Mouse (Mus musculus) ES-E14 (cell line): ENCODE data around the gene Ndrg3. TPM values are rescaled to one million over a fixed set of nuclear protein-coding genes. Genes with fewer than 3 reads are reported as not detected.

Experiments used
- DNase-seq: peaks from one replicate; pipeline ENCODE4 v3.0.0-alpha.2; 2013; ENCODE audit warnings: low read depth, low spot score
- H3K27ac ChIP-seq: 2 replicates; pipeline ENCODE4 v1.5.1; 2012; ENCODE audit warnings: low read depth, mild to moderate bottlenecking, low read length, moderate library complexity, mixed read lengths; ENCODE audit not compliant: poor library complexity, insufficient read depth, severe bottlenecking
- H3K36me3 ChIP-seq: 2 replicates; pipeline ENCODE4 v1.6.1; 2012; ENCODE audit warnings: mild to moderate bottlenecking, low read length, moderate library complexity, mixed read lengths; ENCODE audit not compliant: control insufficient read depth, poor library complexity, insufficient read depth, severe bottlenecking
- H3K4me1 ChIP-seq, 2 experiments: fragments of 150-350 bp in 1 of 2; sonication (generic) in 1 of 2; 2 replicates each; pipeline ENCODE4 v1.6.1; 2012; ENCODE audit warnings: low read length in 2 of 2, mild to moderate bottlenecking in 1 of 2, mixed read lengths in 1 of 2; ENCODE audit not compliant: control insufficient read depth in 2 of 2, insufficient read depth in 2 of 2, poor library complexity in 1 of 2
- H3K4me3 ChIP-seq, 2 experiments: fragments of 150-350 bp in 1 of 2; sonication (generic) in 1 of 2; 2 replicates each; pipeline ENCODE4 v1.5.1; 2012; ENCODE audit warnings: low read length in 2 of 2, low read depth in 1 of 2, mild to moderate bottlenecking in 1 of 2, mixed read lengths in 1 of 2; ENCODE audit not compliant: insufficient read depth in 1 of 2, poor library complexity in 1 of 2, severe bottlenecking in 1 of 2
- H3K9ac ChIP-seq: 2 replicates; pipeline ENCODE4 v1.6.1; 2012; ENCODE audit warnings: low read depth, mild to moderate bottlenecking, low read length, mixed read lengths; ENCODE audit not compliant: poor library complexity, insufficient read depth, severe bottlenecking
- H3K9me3 ChIP-seq: fragments of 150-350 bp; sonication (generic); 2 replicates; pipeline ENCODE4 v1.6.1; 2012; ENCODE audit warnings: low read depth, mild to moderate bottlenecking, low read length; ENCODE audit not compliant: control insufficient read depth, insufficient read depth
- CHD2 ChIP-seq: IDR thresholded peaks from 2 replicates; pipeline ENCODE4 v1.6.1; 2014; ENCODE audit warnings: mild to moderate bottlenecking, low read depth, low read length, inconsistent platforms
- HCFC1 ChIP-seq: IDR thresholded peaks from 2 replicates; pipeline ENCODE4 v1.6.1; 2012; ENCODE audit warnings: low read length, inconsistent platforms, borderline replicate concordance; ENCODE audit not compliant: insufficient read depth
- MAFK ChIP-seq: IDR thresholded peaks from 2 replicates; pipeline ENCODE4 v1.6.1; 2014; ENCODE audit warnings: mild to moderate bottlenecking, low read depth, low read length, inconsistent platforms; ENCODE audit not compliant: insufficient read depth
- ZC3H11A ChIP-seq: IDR thresholded peaks from 2 replicates; pipeline ENCODE4 v1.6.1; 2012; ENCODE audit warnings: low read depth, mild to moderate bottlenecking, inconsistent platforms, low read length, borderline replicate concordance
- ZNF384 ChIP-seq: IDR thresholded peaks from 2 replicates; pipeline ENCODE4 v1.6.1; 2012; ENCODE audit warnings: low read depth, low read length, inconsistent platforms
- in situ Hi-C, 2 experiments: fragments of 600-800 bp; cut with MboI; formaldehyde crosslinking; loops; one replicate each; pipeline ENCODE4 v1.15.1; 2025; ENCODE audit warnings: low sequenced_read_pairs in 2 of 2, inconsistent platforms in 1 of 2; ENCODE audit not compliant: unreplicated experiment in 2 of 2
- total RNA-seq: library from RNA; depleted of rRNA; stranded (reverse); fragments of 300-350 nt; gene quantifications from 2 replicates; pipeline ENCODE4 v1.2.3, GENCODE M21; 2012

The Ndrg3 gene
- total RNA-seq, 1 experiment: 13.1 TPM

DNA sequence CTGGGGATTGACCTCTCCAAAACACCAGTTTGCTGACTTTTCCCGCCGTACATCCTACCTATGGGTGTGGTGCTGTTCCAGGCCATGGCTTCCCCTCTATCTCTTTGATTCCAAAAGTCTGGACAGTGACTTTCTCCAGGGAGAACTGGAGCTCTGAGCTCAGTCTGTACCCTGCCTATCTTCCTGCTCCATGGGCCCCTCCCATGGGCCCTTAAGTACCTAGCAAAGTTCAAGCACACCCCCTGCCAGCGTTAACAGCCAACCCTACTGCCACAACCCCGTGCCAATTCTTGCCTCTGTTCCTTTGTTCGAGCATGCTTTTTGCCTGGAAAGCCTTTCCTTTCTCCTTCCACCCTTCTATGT is 15.4 kb upstream of the Ndrg3 start:
- Histone ChIP-seq H3K27ac (peak overlapping the region; percentile 87), H3K36me3 (peaks cover 6% of the 10 kb centered on the region; the same call in 1 of the 2 replicates), H3K9me3 (no peaks in the 10 kb centered on the region), H3K9ac (peak overlapping the region; percentile 88), H3K4me3 (peak overlapping the region; percentile 79 to 91), H3K4me1 (peaks cover 6 to 10% of the 10 kb centered on the region in 2 experiments; a peak in 2 of 4 replicates)
- TF ChIP-seq ZC3H11A (no peak), CHD2 (no peak), MAFK (no peak), HCFC1 (no peak), ZNF384 (no peak)
- in situ Hi-C loops: no loop called here
- no peak for DNase-seq

DNA sequence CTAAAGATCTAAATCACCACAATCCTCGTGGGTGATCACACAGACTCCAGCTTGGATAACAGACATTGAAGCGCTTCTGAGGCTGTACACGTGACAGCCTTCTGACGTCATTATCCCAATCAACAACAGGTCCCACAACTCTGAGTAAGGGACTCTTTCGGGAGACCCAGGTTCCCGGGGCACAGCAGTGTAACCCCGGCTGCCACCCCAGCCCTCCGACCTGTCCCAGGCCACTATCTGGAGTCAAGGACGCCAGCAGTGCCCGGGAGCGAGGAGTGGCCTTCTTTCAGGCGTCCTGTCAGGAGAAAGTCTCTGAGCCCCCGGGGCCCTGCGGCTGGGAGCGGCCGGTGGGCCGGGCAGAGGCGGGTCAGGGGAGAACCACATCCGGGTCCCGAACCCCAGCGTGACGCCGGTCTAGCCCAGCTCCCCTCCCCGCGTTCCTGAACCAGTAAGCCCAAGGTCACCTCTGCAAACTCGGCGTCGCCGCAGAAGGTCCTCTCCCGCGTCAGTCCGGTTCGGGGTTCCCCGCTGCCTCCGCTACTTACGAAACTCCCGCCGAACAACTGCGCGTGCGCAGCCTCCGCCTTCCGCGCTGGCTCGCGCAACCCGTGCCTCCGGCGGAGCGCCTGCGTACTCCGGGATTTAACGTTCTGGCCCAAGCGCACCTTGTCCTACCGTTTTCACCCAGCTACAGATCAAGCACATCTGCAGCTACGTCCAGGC is 14.8 kb upstream of the Ndrg3 start, which contains the start of gene Dsn1:
Dsn1 (minus strand) TSS at position 644 of the 723 bp plus-strand sequence.
- peak; percentile 68 for DNase-seq
- Histone ChIP-seq H3K36me3 (peaks cover 6% of the 10 kb centered on the region; the same call in 1 of the 2 replicates), H3K9me3 (no peaks in the 10 kb centered on the region), H3K4me3 (peak within 1 kb of the TSS; percentile 79 to 91), H3K9ac (peak within 1 kb of the TSS; percentile 88), H3K27ac (peak within 1 kb of the TSS; percentile 87), H3K4me1 (peaks cover 6 to 10% of the 10 kb centered on the region in 2 experiments; a peak in 2 of 4 replicates)
- TF ChIP-seq CHD2: no peak
- TF ChIP-seq ZC3H11A: no peak
- no peak; the same call in 1 of the 2 replicates for TF ChIP-seq HCFC1
- TF ChIP-seq ZNF384: no peak
- TF ChIP-seq MAFK: no peak
- in situ Hi-C loops: no loop called here

GRCm38 (mm10) chr2:157002321-157002720 is 10.5 kb upstream of the Ndrg3 start:
- DNase-seq: no peak
- Histone ChIP-seq H3K9ac (no peak overlapping the region), H3K4me3 (no peak overlapping the region), H3K27ac (no peak overlapping the region), H3K4me1 (peaks cover 0 to 6% of the 10 kb centered on the region in 2 experiments; a peak in 1 of 4 replicates), H3K9me3 (no peaks in the 10 kb centered on the region), H3K36me3 (peaks cover 10% of the 10 kb centered on the region)
- TF ChIP-seq ZC3H11A: no peak
- TF ChIP-seq MAFK: no peak
- TF ChIP-seq CHD2: no peak
- no peak for TF ChIP-seq ZNF384
- no peak for TF ChIP-seq HCFC1
- in situ Hi-C loops: no loop called here

DNA sequence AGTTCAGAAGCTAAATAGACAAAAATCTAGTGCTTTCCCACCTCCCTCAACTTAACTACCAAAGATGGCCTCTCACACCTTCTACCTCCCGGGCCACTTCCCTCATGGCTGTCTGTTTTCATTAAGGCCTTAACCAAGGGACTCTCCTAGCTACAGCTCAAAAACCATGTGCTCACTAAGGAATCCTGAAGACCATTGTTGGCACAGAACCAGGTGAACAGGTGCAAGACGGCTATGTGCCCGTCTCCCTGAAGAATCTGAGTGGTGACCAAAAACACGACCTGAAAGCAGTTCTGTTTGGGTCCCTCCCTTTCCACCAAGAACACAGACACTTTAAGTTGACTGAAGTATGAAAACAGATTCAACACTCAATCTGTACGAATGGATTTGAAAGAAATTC is 6.4 kb upstream of the Ndrg3 start:
- Histone ChIP-seq H3K4me1 (no peaks in the 10 kb centered on the region), H3K36me3 (peaks cover 17% of the 10 kb centered on the region), H3K9me3 (no peaks in the 10 kb centered on the region), H3K4me3 (no peak overlapping the region), H3K27ac (no peak overlapping the region), H3K9ac (no peak overlapping the region)
- DNase-seq: no peak
- in situ Hi-C loops: no loop called here
- TF ChIP-seq MAFK (no peak), ZNF384 (no peak), ZC3H11A (no peak), HCFC1 (no peak), CHD2 (no peak)

DNA sequence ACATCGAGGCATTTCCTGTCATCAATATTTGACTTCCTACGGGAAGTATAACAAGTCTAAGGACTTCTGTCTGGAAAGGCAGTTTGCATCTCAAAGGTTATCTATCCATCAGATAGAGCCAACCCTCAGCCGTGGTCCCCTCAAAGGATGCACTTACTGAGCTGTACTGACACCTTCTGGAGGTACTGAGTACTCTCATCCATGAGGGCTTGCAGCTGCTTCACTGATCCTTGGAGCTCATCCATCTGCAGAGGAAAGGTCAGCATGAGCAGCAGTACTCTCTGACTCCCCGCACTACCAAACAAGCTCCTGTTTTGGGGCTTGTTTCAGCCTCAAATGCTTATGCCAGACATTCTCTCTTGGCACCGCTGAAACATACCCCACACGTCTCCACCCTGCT is 4.7 kb upstream of the Ndrg3 start:
- no peak overlapping the region for H3K4me3 ChIP-seq
- in situ Hi-C loops: no loop called here
- H3K36me3 ChIP-seq: peaks cover 17% of the 10 kb centered on the region
- no peak overlapping the region for H3K27ac ChIP-seq
- H3K9me3 ChIP-seq: no peaks in the 10 kb centered on the region
- H3K4me1 ChIP-seq: no peaks in the 10 kb centered on the region
- TF ChIP-seq ZC3H11A: peak; percentile 53; the same call in 1 of the 2 replicates
- TF ChIP-seq ZNF384: no peak
- no peak for DNase-seq
- no peak overlapping the region for H3K9ac ChIP-seq
